Mouse (Mus musculus) stomach, postnatal 0 days (tissue): ENCODE data around the gene Parp16. TPM values are rescaled to one million over a fixed set of nuclear protein-coding genes. Genes with fewer than 3 reads are reported as not detected.

ENCODE experiments used
- ATAC-seq: fragments of 200-750 bp; cut with Nextera tagmentation; 2 replicates; pipeline ENCODE4 v1.8.0; 2017; ENCODE audit not compliant: low FRiP score, low TSS enrichment
- DNase-seq: peaks from one replicate; pipeline ENCODE4 v3.0.0-alpha.2; 2016; ENCODE audit warnings: low spot score
- H3K27ac ChIP-seq: fragments of 300-500 bp; sonication (generic); replicated peaks from 2 replicates; pipeline ENCODE4 v1.5.1; 2014; ENCODE audit warnings: mild to moderate bottlenecking, control low read depth
- H3K27me3 ChIP-seq: fragments of 300-500 bp; sonication (generic); 2 replicates; pipeline ENCODE4 v1.6.1; 2014; ENCODE audit warnings: low read length; ENCODE audit not compliant: control insufficient read depth, insufficient read depth
- H3K36me3 ChIP-seq: fragments of 300-500 bp; sonication (generic); 2 replicates; pipeline ENCODE4 v1.6.1; 2014; ENCODE audit warnings: low read length, mixed read lengths; ENCODE audit not compliant: control insufficient read depth, insufficient read depth
- H3K4me1 ChIP-seq: fragments of 300-500 bp; sonication (generic); replicated peaks from 2 replicates; pipeline ENCODE4 v1.6.1; 2014; ENCODE audit warnings: antibody characterized with exemption; ENCODE audit not compliant: control insufficient read depth, insufficient read depth
- H3K4me2 ChIP-seq: fragments of 300-500 bp; sonication (generic); replicated peaks from 2 replicates; pipeline ENCODE4 v1.6.1; 2014; ENCODE audit warnings: low read depth, mild to moderate bottlenecking, control low read depth, moderate library complexity
- H3K4me3 ChIP-seq: fragments of 300-500 bp; sonication (generic); 2 replicates; pipeline ENCODE4 v1.5.1; 2014; ENCODE audit warnings: low read depth, low read length, control low read depth
- H3K9ac ChIP-seq: fragments of 300-500 bp; sonication (generic); 2 replicates; pipeline ENCODE4 v1.6.1; 2014; ENCODE audit warnings: mild to moderate bottlenecking, low read length, control low read depth, mixed read lengths
- H3K9me3 ChIP-seq: fragments of 300-500 bp; sonication (generic); 2 replicates; pipeline ENCODE4 v1.6.1; 2016; ENCODE audit warnings: low read length; ENCODE audit not compliant: control insufficient read depth
- CTCF ChIP-seq: IDR thresholded peaks from 2 replicates; pipeline ENCODE4 v1.5.1; 2016; ENCODE audit warnings: antibody characterized with exemption, low read depth, mild to moderate bottlenecking, moderate library complexity
- EP300 ChIP-seq: optimal IDR thresholded peaks from 2 replicates; pipeline ENCODE3; 2016; ENCODE audit warnings: antibody characterized with exemption
- WGBS: fragments of 180-500 bp; shearing (Covaris S2); extraction: QIAGEN DNeasy Blood & Tissue Kit; methylation state at CpG from one replicate; pipeline ENCODE4 v1.1.7; 2014; 5-methylcytosine and 5-hydroxymethylcytosine counted together
- polyA plus RNA-seq: library from polyadenylated mRNA; unstranded; fragments of >200 nt; fragmentation: Nextera tagmentation; extraction: Ambion mirVana; gene quantifications from 2 replicates; pipeline ENCODE4 v1.2.1, GENCODE M21; 2015

Parp16 gene
- polyA plus RNA-seq, 1 experiment from 2014 or later, result 5.0 TPM

DNA sequence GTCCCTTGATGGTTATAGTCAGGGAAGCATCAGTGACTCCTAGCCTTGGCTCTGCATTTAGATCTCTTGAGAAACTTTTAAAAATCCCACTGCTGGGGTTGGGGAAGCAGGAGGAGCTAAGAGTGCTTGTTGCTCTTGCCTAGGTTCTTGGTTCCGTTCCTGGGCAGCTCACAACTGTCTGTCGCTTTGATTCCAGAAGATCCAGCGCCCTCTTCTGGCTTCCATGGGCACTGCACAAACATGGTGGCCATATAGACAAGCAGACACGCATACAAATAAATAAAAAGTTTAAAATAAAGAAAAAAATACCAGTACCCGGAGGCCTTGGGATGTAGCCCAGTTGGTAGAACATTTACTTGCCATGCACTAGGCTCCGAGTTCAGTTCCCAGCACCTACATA is 35.1 kb downstream of the Parp16 start:
- no peaks in the 10 kb centered on the region for H3K9me3 ChIP-seq
- ATAC-seq, result no peak
- H3K36me3 ChIP-seq, result no peaks in the 10 kb centered on the region; the same call in 1 of the 2 replicates
- H3K4me3 ChIP-seq, result no peak overlapping the region
- H3K4me2 ChIP-seq, result no peak overlapping the region
- no peak overlapping the region for H3K9ac ChIP-seq
- H3K4me1 ChIP-seq, result no peaks in the 10 kb centered on the region
- no peak for DNase-seq
- H3K27ac ChIP-seq, result no peak overlapping the region
- H3K27me3 ChIP-seq, result no peaks in the 10 kb centered on the region
- TF ChIP-seq CTCF, result peak; percentile 42
- TF ChIP-seq EP300, result no peak
- WGBS, result 75% methylated on average over 6 of the region's 6 CpGs

DNA sequence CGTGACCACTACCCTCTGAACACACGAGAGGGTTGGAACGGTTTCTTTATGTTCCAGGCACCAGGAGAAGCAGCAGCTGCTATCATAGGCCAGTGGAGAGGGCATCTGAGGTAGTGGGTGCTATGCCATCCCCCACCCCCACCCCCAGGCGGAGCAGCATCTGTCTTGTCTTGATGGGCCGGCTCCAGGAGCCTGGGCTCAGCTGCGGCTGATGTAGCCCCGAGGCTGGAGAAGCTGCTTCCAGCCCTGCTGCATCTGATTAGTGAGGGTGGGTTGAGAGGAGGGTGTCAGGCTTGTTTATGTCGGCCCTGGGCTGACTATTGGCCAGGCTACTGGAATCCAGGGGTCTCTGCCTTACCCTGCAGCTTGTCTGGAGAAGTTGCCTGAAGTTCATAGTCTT is 36.1 kb downstream of the Parp16 start:
- H3K4me1 ChIP-seq, result no peaks in the 10 kb centered on the region
- no peaks in the 10 kb centered on the region for H3K27me3 ChIP-seq
- no peak overlapping the region for H3K9ac ChIP-seq
- H3K27ac ChIP-seq, result no peak overlapping the region
- WGBS, result 77% methylated on average over 8 of the region's 8 CpGs
- no peak overlapping the region for H3K4me2 ChIP-seq
- ATAC-seq (no peak), DNase-seq (no peak)
- no peak for TF ChIP-seq EP300
- no peak for TF ChIP-seq CTCF
- no peaks in the 10 kb centered on the region; the same call in 1 of the 2 replicates for H3K36me3 ChIP-seq
- H3K4me3 ChIP-seq, result no peak overlapping the region
- no peaks in the 10 kb centered on the region for H3K9me3 ChIP-seq

DNA sequence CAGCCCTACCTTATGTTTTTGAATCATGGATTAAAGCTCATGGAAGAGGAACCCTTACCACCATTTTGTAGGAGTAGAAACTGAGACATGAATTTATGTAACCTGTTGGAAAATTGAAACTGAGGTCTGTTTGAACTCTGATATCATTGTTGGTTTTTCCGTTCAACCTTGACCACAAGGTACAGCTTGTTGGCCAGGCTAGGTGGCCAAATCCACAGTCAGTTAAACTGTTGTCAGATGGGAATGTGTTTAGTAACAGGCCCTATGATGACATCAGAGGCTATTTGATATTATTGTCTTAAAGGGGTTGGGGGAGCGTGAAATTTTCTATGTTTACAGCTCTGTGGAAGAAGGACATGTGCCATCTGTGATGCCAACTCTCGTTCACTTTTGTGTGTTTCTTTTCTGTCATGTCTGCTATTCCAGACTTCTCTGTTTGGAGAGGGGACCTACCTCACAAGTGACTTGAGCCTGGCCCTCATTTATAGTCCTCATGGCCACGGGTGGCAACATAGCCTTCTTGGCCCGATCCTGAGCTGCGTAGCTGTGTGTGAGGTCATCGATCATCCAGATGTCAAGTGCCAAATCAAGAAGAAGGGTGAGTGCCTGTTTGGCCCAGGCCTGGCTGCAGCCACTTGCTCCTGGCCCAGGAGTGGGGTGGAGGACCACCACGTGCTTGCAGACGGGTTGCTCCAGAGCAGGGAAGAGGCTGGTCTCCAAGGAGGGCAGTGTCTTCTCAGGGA is 38.3 kb downstream of the Parp16 start:
- ATAC-seq (no peak), DNase-seq (no peak)
- Histone ChIP-seq H3K4me3 (no peak overlapping the region), H3K4me2 (no peak overlapping the region), H3K9me3 (no peaks in the 10 kb centered on the region), H3K4me1 (no peaks in the 10 kb centered on the region), H3K36me3 (no peaks in the 10 kb centered on the region; the same call in 1 of the 2 replicates), H3K27me3 (no peaks in the 10 kb centered on the region), H3K9ac (no peak overlapping the region), H3K27ac (no peak overlapping the region)
- TF ChIP-seq CTCF (no peak), EP300 (no peak)
- WGBS, result 79% methylated on average over 9 of the region's 9 CpGs

DNA sequence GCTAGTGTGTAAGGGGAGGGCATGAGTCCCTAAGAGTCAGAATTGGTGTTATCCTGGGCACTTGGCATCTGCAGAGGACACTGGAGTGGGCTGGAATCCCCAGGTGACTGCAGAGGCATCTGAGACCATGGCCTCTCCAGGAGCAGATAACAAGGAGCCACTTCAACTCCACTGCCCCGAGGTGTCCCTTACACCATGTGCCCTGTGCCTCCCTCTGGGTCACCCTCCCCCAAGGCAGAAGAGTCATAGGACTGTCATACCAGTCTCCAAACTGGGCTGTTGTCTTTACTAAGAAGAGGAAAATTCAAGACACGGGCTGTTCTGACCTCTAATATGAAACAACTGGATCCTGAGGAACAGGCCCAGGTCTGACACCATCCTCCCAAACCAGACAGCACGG is 39.6 kb downstream of the Parp16 start:
- no peak overlapping the region for H3K4me3 ChIP-seq
- H3K36me3 ChIP-seq, result no peaks in the 10 kb centered on the region
- no peak overlapping the region for H3K27ac ChIP-seq
- no peaks in the 10 kb centered on the region for H3K4me1 ChIP-seq
- no peaks in the 10 kb centered on the region for H3K9me3 ChIP-seq
- TF ChIP-seq CTCF (no peak), EP300 (no peak)
- DNase-seq (no peak), ATAC-seq (no peak)
- no peaks in the 10 kb centered on the region for H3K27me3 ChIP-seq
- no peak overlapping the region for H3K4me2 ChIP-seq
- no peak overlapping the region for H3K9ac ChIP-seq
- 71% methylated on average over 3 of the region's 3 CpGs for WGBS

DNA sequence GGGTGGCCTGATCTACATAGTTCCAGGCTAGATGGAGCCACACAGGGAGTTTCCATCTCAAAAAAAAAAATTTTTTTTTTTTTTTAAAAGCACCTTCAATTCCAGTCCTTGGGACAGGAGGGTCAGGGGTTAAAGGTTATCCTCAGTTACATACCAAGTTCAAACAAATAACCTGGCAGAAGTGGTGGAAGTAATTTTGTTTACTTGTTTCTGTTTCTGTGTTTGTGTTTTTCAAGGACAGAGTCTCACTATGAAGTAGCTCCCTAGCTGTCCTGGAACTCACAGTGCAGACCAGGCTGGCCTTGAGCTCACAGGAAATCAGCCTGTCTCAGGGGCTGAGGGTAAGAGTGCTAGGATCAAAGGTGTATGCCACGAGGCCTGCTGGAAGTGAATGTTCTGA is 40.4 kb downstream of the Parp16 start:
- no peaks in the 10 kb centered on the region for H3K9me3 ChIP-seq
- H3K9ac ChIP-seq, result no peak overlapping the region
- H3K36me3 ChIP-seq, result no peaks in the 10 kb centered on the region
- no peaks in the 10 kb centered on the region for H3K4me1 ChIP-seq
- no peak overlapping the region for H3K4me3 ChIP-seq
- ATAC-seq (no peak), DNase-seq (no peak)
- no peaks in the 10 kb centered on the region for H3K27me3 ChIP-seq
- no peak overlapping the region for H3K4me2 ChIP-seq
- WGBS, result 73% methylated on average over 1 of the region's 1 CpGs
- H3K27ac ChIP-seq, result no peak overlapping the region
- no peak for TF ChIP-seq CTCF
- no peak for TF ChIP-seq EP300

DNA sequence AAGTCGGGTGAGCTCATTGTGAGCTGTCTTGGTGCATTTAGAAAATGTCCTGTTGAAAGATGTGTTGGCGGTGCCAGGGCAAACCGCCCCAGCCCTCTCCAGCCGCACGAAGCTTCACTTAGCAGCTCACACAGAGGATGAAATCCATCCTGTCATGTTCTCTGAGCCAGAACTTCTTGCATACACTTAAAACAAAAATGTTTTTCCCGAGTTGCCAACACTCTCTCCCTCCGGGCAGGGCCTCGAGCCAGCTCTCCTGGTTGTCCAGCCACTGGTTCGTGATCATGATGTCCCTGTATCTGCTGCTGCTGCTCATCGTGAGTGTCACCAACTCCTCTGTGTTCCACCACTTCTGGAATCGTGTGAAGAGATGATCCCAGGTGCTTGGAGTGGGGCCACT is 42.5 kb downstream of the Parp16 start:
- Histone ChIP-seq H3K9me3 (no peaks in the 10 kb centered on the region), H3K4me3 (no peak overlapping the region), H3K9ac (no peak overlapping the region), H3K36me3 (no peaks in the 10 kb centered on the region), H3K27ac (peak overlapping the region; percentile 53), H3K27me3 (no peaks in the 10 kb centered on the region), H3K4me1 (no peaks in the 10 kb centered on the region), H3K4me2 (no peak overlapping the region)
- ATAC-seq (no peak), DNase-seq (no peak)
- WGBS, result 52% methylated on average over 11 of the region's 11 CpGs
- TF ChIP-seq CTCF (no peak), EP300 (no peak)
